Mouse (Mus musculus): ENCODE data around the gene Fam161b. TPM values are rescaled to one million over a fixed set of nuclear protein-coding genes. Genes with fewer than 3 reads are reported as not detected.

Fam161b gene
- 8.0 and 9.2 TPM in 2 replicates for polyA plus RNA-seq (2012; rRNA removed)

GRCm38 (mm10) chr12:84361555-84362489 lies at the start of gene Fam161b, which contains the start of gene Coq6:
Gene Fam161b, minus strand, starts transcription at chr12:84361833.
Gene Coq6, plus strand, starts transcription at chr12:84361657.

DNA sequence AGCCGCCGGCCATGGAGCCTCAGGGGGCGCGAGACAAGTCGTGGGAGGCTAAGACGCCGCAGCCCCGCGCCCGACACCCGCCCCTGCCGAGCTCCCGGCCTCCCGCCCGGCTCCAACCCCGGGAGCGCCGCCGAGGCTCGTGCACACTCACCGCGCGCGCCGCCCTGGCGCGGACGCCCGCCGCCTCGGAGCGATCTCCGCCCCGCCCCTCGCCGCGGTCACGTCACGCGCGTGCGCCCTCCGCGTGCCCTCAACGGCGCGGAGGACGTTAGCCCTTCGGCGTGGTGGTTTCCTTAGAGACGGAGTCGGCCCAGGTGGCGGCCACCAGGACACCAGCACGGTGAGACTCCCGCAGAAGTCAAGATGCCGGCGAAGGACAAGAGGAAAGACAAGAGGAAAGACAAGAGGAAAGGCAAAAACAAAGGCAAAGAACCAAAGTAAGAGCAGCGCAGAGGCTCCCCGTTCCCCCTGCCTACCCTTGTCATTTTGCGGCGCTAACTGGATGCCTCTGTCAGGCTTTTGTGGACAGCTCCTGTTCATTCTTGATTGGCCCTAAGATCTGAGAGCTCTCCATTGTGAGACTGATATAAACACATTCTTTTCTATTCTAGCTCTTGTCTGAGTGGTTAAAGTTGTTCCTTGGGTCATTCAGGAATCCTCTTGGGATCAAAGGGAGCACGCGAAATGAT lies 47.3 kb upstream of the Fam161b start, which contains the start of the genes Entpd5 and Bbof1:
TSS of gene Entpd5 (minus strand) at position 211 of the 689 bp plus-strand sequence.
TSS of gene Bbof1 (plus strand) at position 253 of the 689 bp plus-strand sequence.

GRCm38 (mm10) chr12:84316721-84317621 lies 44.7 kb downstream of the Fam161b start, which contains the start of gene Zfp410:
Gene Zfp410, plus strand, starts transcription at chr12:84316852.

Other genes starting within 250 kb of the Fam161b start
- gene Dnal1, start 247.5 kb downstream of the Fam161b start, polyA plus RNA-seq (2012; rRNA removed): 12.2 and 13.2 TPM in 2 replicates
- gene Pnma1, start 213.3 kb downstream of the Fam161b start, polyA plus RNA-seq (2012; rRNA removed): 0.93 and 2.0 TPM in 2 replicates
- gene Elmsan1, start 143.0 kb downstream of the Fam161b start, polyA plus RNA-seq (2012; rRNA removed): 8.9 and 10.4 TPM in 2 replicates
- gene Ptgr2, start 76.6 kb downstream of the Fam161b start, polyA plus RNA-seq (2012; rRNA removed): 13.6 and 23.7 TPM in 2 replicates
- gene Zfp410, start 45.0 kb downstream of the Fam161b start, polyA plus RNA-seq (2012; rRNA removed): 89.7 and 101 TPM in 2 replicates
- 33.5 and 43.3 TPM in 2 replicates for gene Coq6, start 176 bp downstream of the Fam161b start, polyA plus RNA-seq (2012; rRNA removed)
- 7.3 and 10.6 TPM in 2 replicates for gene Entpd5, start 47.2 kb upstream of the Fam161b start, polyA plus RNA-seq (2012; rRNA removed)
- 1.4 and 1.5 TPM in 2 replicates for gene Bbof1, start 47.2 kb upstream of the Fam161b start, polyA plus RNA-seq (2012; rRNA removed)
- 20.2 and 37.6 TPM in 2 replicates for gene Rnf113a2, start 55.4 kb upstream of the Fam161b start, polyA plus RNA-seq (2012; rRNA removed)
- gene Aldh6a1, start 89.2 kb upstream of the Fam161b start, polyA plus RNA-seq (2012; rRNA removed): 7.4 and 15.0 TPM in 2 replicates
- gene Lin52, start 89.6 kb upstream of the Fam161b start, polyA plus RNA-seq (2012; rRNA removed): 16.1 and 20.4 TPM in 2 replicates
- 2.1 and 3.1 TPM in 2 replicates for gene Vsx2, start 207.9 kb upstream of the Fam161b start, polyA plus RNA-seq (2012; rRNA removed)

Data from central nervous system, embryonic 11.5 days (tissue).